Mouse (Mus musculus) limb, embryonic 10.5 days (tissue): ENCODE results near the gene Nsmce1. TPM values are rescaled to one million over a fixed set of nuclear protein-coding genes. Genes with fewer than 3 reads are reported as not detected.
A peak's percentile ranks its signal among the peaks of the same experiment; 100 is the strongest.

Experiments used
- DNase-seq: peaks from one replicate; pipeline ENCODE4 v3.0.0-alpha.2; 2017; ENCODE audit warnings: low spot score
- H3K27ac ChIP-seq: fragments of 300-500 bp; sonication (generic); 2 replicates; pipeline ENCODE4 v1.5.1; 2016; ENCODE audit warnings: mild to moderate bottlenecking
- H3K27me3 ChIP-seq: fragments of 300-500 bp; sonication (generic); 2 replicates; pipeline ENCODE4 v1.6.1; 2016; ENCODE audit warnings: low read depth, mild to moderate bottlenecking; ENCODE audit not compliant: poor library complexity, severe bottlenecking
- H3K36me3 ChIP-seq: fragments of 300-500 bp; sonication (generic); 2 replicates; pipeline ENCODE4 v1.6.1; 2016; ENCODE audit warnings: mild to moderate bottlenecking, moderate library complexity
- H3K4me1 ChIP-seq: fragments of 300-500 bp; sonication (generic); 2 replicates; pipeline ENCODE4 v1.6.1; 2016
- H3K4me3 ChIP-seq: fragments of 300-500 bp; sonication (generic); 2 replicates; pipeline ENCODE4 v1.5.1; 2016; ENCODE audit warnings: mild to moderate bottlenecking, moderate library complexity
- H3K9me3 ChIP-seq: fragments of 300-500 bp; sonication (generic); replicated peaks from 2 replicates; pipeline ENCODE4 v1.6.1; 2016; ENCODE audit warnings: mild to moderate bottlenecking
- WGBS: fragments of 180-500 bp; shearing (Covaris S2); methylation state at CpG from one replicate; pipeline ENCODE4 v1.1.7; 2016; 5-methylcytosine and 5-hydroxymethylcytosine counted together
- polyA plus RNA-seq: library from polyadenylated mRNA; unstranded; fragments of >200 nt; fragmentation: Nextera tagmentation; extraction: Ambion mirVana; gene quantifications from 2 replicates; pipeline ENCODE4 v1.2.1, GENCODE M21; 2016

The Nsmce1 gene
- polyA plus RNA-seq, 1 experiment from 2014 or later: 123 TPM

GRCm38 (mm10) chr7:125505568-125505967, 14.2 kb upstream of the Nsmce1 start:
- 86% methylated on average over 10 of the region's 10 CpGs for WGBS
- no peak overlapping the region for H3K27ac ChIP-seq
- H3K4me1 ChIP-seq: no peaks in the 10 kb centered on the region
- no peaks in the 10 kb centered on the region for H3K27me3 ChIP-seq
- DNase-seq: no peak
- H3K9me3 ChIP-seq: no peaks in the 10 kb centered on the region
- no peaks in the 10 kb centered on the region for H3K36me3 ChIP-seq
- no peak overlapping the region for H3K4me3 ChIP-seq

GRCm38 (mm10) chr7:125504618-125505017, 13.2 kb upstream of the Nsmce1 start:
- Histone ChIP-seq H3K4me1 (no peaks in the 10 kb centered on the region), H3K4me3 (no peak overlapping the region), H3K9me3 (no peaks in the 10 kb centered on the region), H3K27me3 (no peaks in the 10 kb centered on the region), H3K27ac (no peak overlapping the region), H3K36me3 (no peaks in the 10 kb centered on the region)
- 92% methylated on average over 5 of the region's 5 CpGs for WGBS
- no peak for DNase-seq

GRCm38 (mm10) chr7:125503374-125504092, 12.1 kb upstream of the Nsmce1 start:
- no peak overlapping the region for H3K27ac ChIP-seq
- no peaks in the 10 kb centered on the region for H3K27me3 ChIP-seq
- H3K4me3 ChIP-seq: no peak overlapping the region
- H3K9me3 ChIP-seq: no peaks in the 10 kb centered on the region
- 81% methylated on average over 5 of the region's 5 CpGs for WGBS
- DNase-seq: no peak
- H3K4me1 ChIP-seq: no peaks in the 10 kb centered on the region
- H3K36me3 ChIP-seq: no peaks in the 10 kb centered on the region

- 93% methylated on average over 7 of the region's 7 CpGs for WGBS
- Histone ChIP-seq H3K9me3 (no peaks in the 10 kb centered on the region), H3K36me3 (no peaks in the 10 kb centered on the region), H3K4me3 (no peak overlapping the region), H3K27me3 (no peaks in the 10 kb centered on the region), H3K4me1 (no peaks in the 10 kb centered on the region), H3K27ac (no peak overlapping the region)
- DNase-seq: no peak
Observed at GRCm38 (mm10) chr7:125500879-125501278, 9.5 kb upstream of the Nsmce1 start.

- Histone ChIP-seq H3K36me3 (no peaks in the 10 kb centered on the region), H3K27ac (no peak overlapping the region), H3K27me3 (no peaks in the 10 kb centered on the region), H3K4me3 (no peak overlapping the region), H3K4me1 (no peaks in the 10 kb centered on the region), H3K9me3 (no peaks in the 10 kb centered on the region)
- WGBS: 90% methylated on average over 13 of the region's 13 CpGs
- no peak for DNase-seq
Observed at GRCm38 (mm10) chr7:125499927-125500868, 8.8 kb upstream of the Nsmce1 start.

- H3K9me3 ChIP-seq: no peaks in the 10 kb centered on the region
- H3K4me1 ChIP-seq: peaks cover 11% of the 10 kb centered on the region
- WGBS: 81% methylated on average over 6 of the region's 6 CpGs
- no peak overlapping the region for H3K4me3 ChIP-seq
- no peaks in the 10 kb centered on the region for H3K27me3 ChIP-seq
- no peak for DNase-seq
- no peaks in the 10 kb centered on the region for H3K36me3 ChIP-seq
- H3K27ac ChIP-seq: no peak overlapping the region
Observed at GRCm38 (mm10) chr7:125495864-125496440, 4.6 kb upstream of the Nsmce1 start.

- H3K4me3 ChIP-seq: no peak overlapping the region
- H3K36me3 ChIP-seq: no peaks in the 10 kb centered on the region
- peaks cover 20% of the 10 kb centered on the region for H3K4me1 ChIP-seq
- WGBS: 83% methylated on average over 6 of the region's 6 CpGs
- H3K9me3 ChIP-seq: no peaks in the 10 kb centered on the region
- no peak for DNase-seq
- no peaks in the 10 kb centered on the region for H3K27me3 ChIP-seq
- H3K27ac ChIP-seq: peak overlapping the region; percentile 94; the same call in 1 of the 2 replicates
Observed at GRCm38 (mm10) chr7:125492551-125492950, 1.2 kb upstream of the Nsmce1 start.

GRCm38 (mm10) chr7:125491760-125492159, 364 bp upstream of the Nsmce1 start:
- peak overlapping the region; percentile 69 for H3K4me3 ChIP-seq
- no peak for DNase-seq
- peaks cover 20% of the 10 kb centered on the region for H3K4me1 ChIP-seq
- peak overlapping the region; percentile 94 for H3K27ac ChIP-seq
- WGBS: 35% methylated on average over 12 of the region's 12 CpGs
- H3K27me3 ChIP-seq: no peaks in the 10 kb centered on the region
- H3K9me3 ChIP-seq: no peaks in the 10 kb centered on the region
- H3K36me3 ChIP-seq: no peaks in the 10 kb centered on the region

- Histone ChIP-seq H3K36me3 (peaks cover 19% of the 10 kb centered on the region), H3K9me3 (no peaks in the 10 kb centered on the region), H3K4me1 (peaks cover 20% of the 10 kb centered on the region), H3K4me3 (no peak overlapping the region), H3K27ac (no peak overlapping the region), H3K27me3 (no peaks in the 10 kb centered on the region)
- DNase-seq: no peak
- WGBS: 95% methylated on average over 2 of the region's 2 CpGs
Observed at GRCm38 (mm10) chr7:125489636-125490035, 1.8 kb downstream of the Nsmce1 start.

- no peak overlapping the region for H3K4me3 ChIP-seq
- H3K4me1 ChIP-seq: peaks cover 20% of the 10 kb centered on the region
- no peaks in the 10 kb centered on the region for H3K9me3 ChIP-seq
- no peaks in the 10 kb centered on the region for H3K27me3 ChIP-seq
- no peak for DNase-seq
- peaks cover 28% of the 10 kb centered on the region for H3K36me3 ChIP-seq
- WGBS: 90% methylated on average over 6 of the region's 6 CpGs
- H3K27ac ChIP-seq: no peak overlapping the region
Observed at GRCm38 (mm10) chr7:125488706-125489105, 2.7 kb downstream of the Nsmce1 start.

GRCm38 (mm10) chr7:125487126-125487525, 4.3 kb downstream of the Nsmce1 start:
- H3K27me3 ChIP-seq: no peaks in the 10 kb centered on the region
- H3K9me3 ChIP-seq: no peaks in the 10 kb centered on the region
- no peak overlapping the region for H3K4me3 ChIP-seq
- H3K36me3 ChIP-seq: peaks cover 40% of the 10 kb centered on the region
- H3K27ac ChIP-seq: no peak overlapping the region
- no peak for DNase-seq
- peaks cover 16% of the 10 kb centered on the region for H3K4me1 ChIP-seq
- WGBS: 90% methylated on average over 10 of the region's 10 CpGs

- 95% methylated on average over 16 of the region's 16 CpGs for WGBS
- Histone ChIP-seq H3K9me3 (no peaks in the 10 kb centered on the region), H3K4me1 (peaks cover 8% of the 10 kb centered on the region; the same call in 1 of the 2 replicates), H3K36me3 (peaks cover 48% of the 10 kb centered on the region), H3K27me3 (no peaks in the 10 kb centered on the region), H3K27ac (no peak overlapping the region), H3K4me3 (no peak overlapping the region)
- no peak for DNase-seq
Observed at GRCm38 (mm10) chr7:125486121-125486630, 5.2 kb downstream of the Nsmce1 start.
